Mouse (Mus musculus): ENCODE data around the gene Phf11a. TPM values are rescaled to one million over a fixed set of nuclear protein-coding genes. Genes with fewer than 3 reads are reported as not detected.

Gene Phf11a
- 0.16 and 0.27 TPM in 2 replicates for polyA plus RNA-seq (2012; rRNA removed)

GRCm38 (mm10) chr14:59297391-59297790 is at the start of gene Phf11a:
Gene Phf11a, minus strand, starts transcription at chr14:59297522.

GRCm38 (mm10) chr14:59341189-59341588 is 43.9 kb upstream of the Phf11a start, which contains the start of gene Phf11b:
Gene Phf11b, minus strand, starts transcription at chr14:59341351.

GRCm38 (mm10) chr14:59260056-59260455 is 37.3 kb downstream of the Phf11a start, which contains the start of gene Gm6904:
Gene Gm6904, minus strand, starts transcription at chr14:59260216.

Other genes with a start within 250 kb of the Phf11a start
- not detected in 2 replicates for gene 1700129C05Rik, start 154.6 kb downstream of the Phf11a start, polyA plus RNA-seq (2012; rRNA removed)
- not detected in 2 replicates for gene Gm5142, start 118.8 kb downstream of the Phf11a start, polyA plus RNA-seq (2012; rRNA removed)
- gene Rcbtb1, start 96.3 kb downstream of the Phf11a start, polyA plus RNA-seq (2012; rRNA removed) = 14.5 and 15.6 TPM in 2 replicates
- gene Gm6904, start 37.3 kb downstream of the Phf11a start, polyA plus RNA-seq (2012; rRNA removed) = not detected in 2 replicates
- gene Phf11b, start 43.8 kb upstream of the Phf11a start, polyA plus RNA-seq (2012; rRNA removed) = 0.31 and 0.72 TPM in 2 replicates
- 3.6 and 4.1 TPM in 2 replicates for gene Phf11d, start 67.9 kb upstream of the Phf11a start, polyA plus RNA-seq (2012; rRNA removed)
- 0.38 and 0.39 TPM in 2 replicates for gene Phf11c, start 97.9 kb upstream of the Phf11a start, polyA plus RNA-seq (2012; rRNA removed)
- gene Setdb2, start 143.4 kb upstream of the Phf11a start, polyA plus RNA-seq (2012; rRNA removed) = 5.8 and 8.5 TPM in 2 replicates
- gene Cab39l, start 143.4 kb upstream of the Phf11a start, polyA plus RNA-seq (2012; rRNA removed) = 4.6 and 4.7 TPM in 2 replicates

Data from colon, adult 2 months (tissue).